ENCODE assay signal across 8 mouse cellular contexts in genomic region chr17:67355251-67355650, GRCm38 (mm10). TPM values are rescaled to one million over a fixed set of nuclear protein-coding genes. Genes with fewer than 3 reads are reported as not detected.
DNase-seq lines count a peak whose midpoint lies in the region; ATAC-seq lines count a peak whose summit lies in the region.

No protein-coding gene starts in this region.

- H3K4me3 ChIP-seq in heart, embryonic 11.5 days (ENCODE audit: low read depth, low read length) = peak overlapping the region; percentile 70; the same call in 1 of the 2 replicates
- H3K4me3 ChIP-seq in brown adipose tissue, adult 24 weeks (ENCODE audit: insufficient read depth, low read depth, low read length) = no peak overlapping the region
- H3K4me3 ChIP-seq in hindbrain, embryonic 10.5 days = peak overlapping the region; percentile 81
- H3K4me3 ChIP-seq in midbrain, embryonic 14.5 days (replicated peaks; ENCODE audit: low read depth, low read length) = peak overlapping the region; percentile 72; the same call in 1 of the 2 replicates

- H3K9me3 ChIP-seq in heart, embryonic 11.5 days (replicated peaks; ENCODE audit: control insufficient read depth, low read length) = no peaks in the 10 kb centered on the region
- no peaks in the 10 kb centered on the region for H3K9me3 ChIP-seq in hindbrain, embryonic 10.5 days
- no peaks in the 10 kb centered on the region for H3K9me3 ChIP-seq in midbrain, embryonic 14.5 days (ENCODE audit: control insufficient read depth, low read length)

- no peaks in the 10 kb centered on the region for H3K36me3 ChIP-seq in heart, embryonic 11.5 days (ENCODE audit: control insufficient read depth, insufficient read depth, low read length)
- H3K36me3 ChIP-seq in hindbrain, embryonic 10.5 days = no peaks in the 10 kb centered on the region
- no peaks in the 10 kb centered on the region for H3K36me3 ChIP-seq in midbrain, embryonic 14.5 days (ENCODE audit: control insufficient read depth, insufficient read depth, low read length)

- 0 out of 2 replicates have a peak, but pooled peaks cover 2% of the 10 kb centered on the region for H3K4me1 ChIP-seq in heart, embryonic 11.5 days (ENCODE audit: control insufficient read depth, insufficient read depth, low read length)
- H3K4me1 ChIP-seq in brown adipose tissue, adult 24 weeks (ENCODE audit: control insufficient read depth, insufficient read depth, insufficient read length, low read length) = peaks cover 14% of the 10 kb centered on the region
- H3K4me1 ChIP-seq in hindbrain, embryonic 10.5 days (replicated peaks) = peaks cover 36% of the 10 kb centered on the region
- peaks cover 10% of the 10 kb centered on the region for H3K4me1 ChIP-seq in midbrain, embryonic 14.5 days (ENCODE audit: control insufficient read depth, insufficient read depth, low read length)

- no peak overlapping the region for H3K27ac ChIP-seq in heart, embryonic 11.5 days (ENCODE audit: low read depth, low read length)
- peak overlapping the region; percentile 27; the same call in 1 of the 2 replicates for H3K27ac ChIP-seq in brown adipose tissue, adult 24 weeks (replicated peaks; ENCODE audit: low read depth, low read length)
- no peak overlapping the region for H3K27ac ChIP-seq in hindbrain, embryonic 10.5 days
- no peak overlapping the region for H3K27ac ChIP-seq in midbrain, embryonic 14.5 days (replicated peaks; ENCODE audit: low read depth, low read length)

- H3K4me2 ChIP-seq in heart, embryonic 11.5 days = peak overlapping the region; percentile 88
- H3K4me2 ChIP-seq in midbrain, embryonic 14.5 days (ENCODE audit: low read length) = peak overlapping the region; percentile 95

- ATAC-seq in heart, embryonic 11.5 days (replicated peaks; ENCODE audit: insufficient number of reproducible peaks, low FRiP score, low TSS enrichment) = no peak
- ATAC-seq in midbrain, embryonic 14.5 days (ENCODE audit: low FRiP score, low TSS enrichment) = no peak

- WGBS in heart, embryonic 11.5 days (ENCODE audit: insufficient replicate concordance) = 38% methylated on average over 5 of the region's 5 CpGs
- WGBS in hindbrain, embryonic 10.5 days = 36% methylated on average over 5 of the region's 5 CpGs
- 41% methylated on average over 5 of the region's 5 CpGs for WGBS in midbrain, embryonic 14.5 days

- no peak for DNase-seq in heart, postnatal 14 days
- peak; percentile 30 for DNase-seq in hindbrain, embryonic 10.5 days (ENCODE audit: low spot score)
- DNase-seq in midbrain, embryonic 14.5 days = peak; percentile 40
- no peak for DNase-seq in MN1 (ENCODE audit: low spot score)
- DNase-seq in right cerebral cortex, postnatal 14 days = no peak
- DNase-seq in left cerebral cortex, adult 18-20 months (ENCODE audit: low spot score in 2 of 2) = no peak

- no peak overlapping the region for H3K9ac ChIP-seq in heart, embryonic 11.5 days (ENCODE audit: low read depth, low read length)
- no peak overlapping the region for H3K9ac ChIP-seq in midbrain, embryonic 14.5 days (replicated peaks; ENCODE audit: low read length)

- H3K27me3 ChIP-seq in heart, embryonic 11.5 days (ENCODE audit: control insufficient read depth, insufficient read depth, low read length) = 0 out of 2 replicates have a peak, but pooled peaks cover 3% of the 10 kb centered on the region
- H3K27me3 ChIP-seq in hindbrain, embryonic 10.5 days (ENCODE audit: insufficient read depth, poor library complexity, severe bottlenecking) = peaks cover 42% of the 10 kb centered on the region
- H3K27me3 ChIP-seq in midbrain, embryonic 14.5 days (ENCODE audit: control insufficient read depth, insufficient read depth, low read length) = peaks cover 17% of the 10 kb centered on the region

- intact Hi-C loops in heart, postnatal 14 days (cut with DNase I) = loop anchor here (2.0 to 10.0 kb wide), 5 partner anchors 158 to 670 kb away; no protein-coding TSS in a partner anchor

RNA-seq across cellular contexts. Expression of gene Ptprm, which starts 1.0 kb away (rescaled TPM):
- polyA plus RNA-seq in heart, embryonic 11.5 days (2014; fragmentation: Nextera tagmentation; extraction: Ambion mirVana) = 15.9 and 16.0 TPM in 2 replicates
- total RNA-seq in heart, postnatal 14 days (2021) = 100 to 1,000 TPM; 100 to 104 TPM
- polyA plus RNA-seq in brown adipose tissue, adult 24 weeks (2012; ENCODE audit: insufficient read depth, insufficient read length, missing spikeins) = 18.1 and 23.5 TPM in 2 replicates
- 6.3 and 8.1 TPM in 2 replicates for polyA plus RNA-seq in hindbrain, embryonic 10.5 days (2016; fragmentation: Nextera tagmentation; extraction: Ambion mirVana)
- polyA plus RNA-seq in midbrain, embryonic 14.5 days (2014; fragmentation: Nextera tagmentation; extraction: Ambion mirVana) = 18.7 and 22.8 TPM in 2 replicates
- total RNA-seq in left cerebral cortex, adult 18-20 months (2021) = 10 to 100 TPM; 35.7 to 39.5 TPM

Comparison
In these comparisons a context has a peak if more than half of its experiments do, and no peak if none do; other contexts are left out.
1. DNase-seq: peak in hindbrain, embryonic 10.5 days (single experiment) and midbrain, embryonic 14.5 days (single experiment); none in heart, postnatal 14 days (0 of 2), MN1 (single experiment), right cerebral cortex, postnatal 14 days (single experiment) and left cerebral cortex, adult 18-20 months (0 of 2).